Mouse (Mus musculus): ENCODE data around the gene Olfr1278. TPM values are rescaled to one million over a fixed set of nuclear protein-coding genes. Genes with fewer than 3 reads are reported as not detected.

Olfr1278 gene
- not detected in 4 replicates for total RNA-seq (2023; ENCODE audit: inconsistent age)

DNA sequence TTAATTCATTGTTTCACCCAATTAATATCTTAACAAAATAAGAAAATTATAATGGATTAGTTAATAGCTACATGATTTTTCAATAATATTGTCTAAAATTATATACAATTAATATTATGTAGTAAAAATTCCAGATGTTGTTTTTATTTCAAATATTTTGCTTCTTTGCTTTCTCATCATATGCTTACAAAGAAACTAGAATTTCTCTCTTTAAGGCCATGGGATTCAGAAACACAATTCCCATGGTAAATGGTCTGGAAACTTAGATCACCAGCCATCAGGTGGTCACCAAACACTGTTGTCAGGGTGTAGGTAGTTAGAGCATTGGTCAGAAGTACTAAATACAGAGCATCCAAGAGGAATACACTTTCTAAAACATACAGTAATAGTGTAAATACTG is at the start of gene Olfr1278:
Gene Olfr1278, plus strand, starts transcription at position 301 of the 400 bp plus-strand sequence.

DNA sequence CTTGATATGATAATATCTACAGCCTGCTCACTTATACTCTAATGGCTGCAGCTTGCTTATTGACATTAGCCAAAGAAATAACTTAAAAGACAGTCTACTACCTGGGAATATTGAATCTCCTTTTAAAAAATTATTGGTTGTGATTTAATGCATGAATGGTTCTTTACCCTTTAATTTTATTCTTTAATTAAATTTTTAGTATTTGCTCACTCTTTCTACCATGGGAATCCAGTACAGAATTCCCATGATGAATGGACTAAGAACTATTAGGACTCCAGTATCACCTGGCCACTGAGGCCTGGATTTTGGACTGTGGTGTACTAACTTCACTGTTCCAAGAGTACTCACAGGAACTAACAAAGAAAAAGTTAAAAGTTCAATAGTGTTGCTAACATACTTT is 35.7 kb upstream of the Olfr1278 start, which contains the start of gene Olfr1276:
Gene Olfr1276, plus strand, starts transcription at position 301 of the 400 bp plus-strand sequence.

DNA sequence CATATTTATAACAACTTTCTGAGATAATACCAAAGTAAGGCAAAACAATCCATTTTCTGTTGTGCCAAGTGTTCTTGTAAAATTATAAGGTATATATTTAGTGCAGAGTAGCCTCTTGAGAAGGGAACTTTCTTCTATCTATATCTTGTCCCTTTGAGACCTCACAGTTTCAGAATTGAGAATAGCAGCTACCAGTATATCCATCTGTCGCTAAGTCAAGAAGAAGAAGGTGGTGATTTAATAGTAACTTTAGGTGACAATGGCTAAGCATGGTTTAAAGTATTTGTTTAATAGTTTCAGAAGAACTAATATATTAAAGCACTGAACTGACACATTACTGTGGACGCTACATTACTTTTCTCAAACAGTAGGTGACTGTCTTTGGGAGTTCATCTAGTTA is 15.9 kb upstream of the Olfr1278 start, which contains the start of gene Olfr1277:
Gene Olfr1277, minus strand, starts transcription at position 101 of the 400 bp plus-strand sequence.

DNA sequence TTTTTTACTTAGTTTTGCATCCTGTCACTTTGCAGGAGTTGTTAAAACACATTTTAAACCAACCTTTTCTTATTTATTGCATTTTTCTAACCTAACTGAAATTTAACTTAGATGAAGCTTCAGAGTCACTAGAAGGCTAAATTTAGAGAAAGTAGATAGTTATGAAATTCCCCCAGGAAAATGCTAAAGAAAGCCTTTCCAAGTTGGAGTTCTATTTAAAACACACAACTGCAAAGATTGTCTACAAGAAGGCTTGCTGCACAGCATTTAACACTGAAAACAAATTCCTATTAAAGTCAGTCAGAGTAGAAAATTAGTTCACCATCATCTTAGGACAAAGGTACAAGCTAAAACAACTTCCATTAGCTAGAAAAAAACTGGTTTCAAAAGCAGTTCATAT is 10.4 kb downstream of the Olfr1278 start, which contains the start of gene Olfr1279:
Gene Olfr1279, plus strand, starts transcription at position 262 of the 400 bp plus-strand sequence.

DNA sequence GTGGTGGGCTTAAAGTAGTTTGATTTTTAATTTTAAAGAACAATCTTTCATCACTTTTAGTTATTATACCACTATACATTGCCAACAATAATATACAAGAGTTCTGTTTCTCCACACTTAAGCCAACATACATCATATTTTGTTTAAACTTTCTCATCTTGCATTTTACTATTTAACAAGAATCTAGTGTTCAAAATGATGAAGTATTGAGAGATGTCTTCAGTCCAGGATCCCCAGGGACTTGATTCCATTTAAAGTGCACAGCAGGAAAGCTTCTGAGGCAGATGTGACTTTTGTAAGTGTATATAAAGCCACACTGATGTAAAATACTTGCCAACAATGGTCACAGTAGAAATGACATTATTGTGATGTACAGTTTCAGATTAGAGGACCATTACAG is 23.8 kb downstream of the Olfr1278 start, which contains the start of gene Olfr1280:
Gene Olfr1280, plus strand, starts transcription at position 301 of the 400 bp plus-strand sequence.

DNA sequence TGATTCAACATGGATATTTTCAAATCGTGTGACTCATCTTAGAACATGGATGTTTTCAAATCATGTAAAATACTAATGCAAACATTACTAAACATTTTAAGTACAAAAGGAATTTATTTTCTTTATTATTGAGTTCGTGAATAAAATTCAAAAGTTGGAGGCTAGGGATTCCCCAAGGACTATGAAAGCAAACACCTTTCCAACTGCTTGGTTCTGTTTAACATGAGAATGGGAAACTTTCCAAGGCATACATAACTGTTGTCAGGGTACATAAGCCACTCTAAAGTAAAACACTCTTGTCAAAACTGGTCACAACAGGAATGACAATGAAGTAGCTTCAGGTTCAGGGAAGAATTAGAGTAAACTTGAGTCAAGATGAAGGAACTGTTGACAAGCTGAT is 36.3 kb downstream of the Olfr1278 start, which contains the start of gene Olfr1281:
Gene Olfr1281, plus strand, starts transcription at position 301 of the 400 bp plus-strand sequence.

DNA sequence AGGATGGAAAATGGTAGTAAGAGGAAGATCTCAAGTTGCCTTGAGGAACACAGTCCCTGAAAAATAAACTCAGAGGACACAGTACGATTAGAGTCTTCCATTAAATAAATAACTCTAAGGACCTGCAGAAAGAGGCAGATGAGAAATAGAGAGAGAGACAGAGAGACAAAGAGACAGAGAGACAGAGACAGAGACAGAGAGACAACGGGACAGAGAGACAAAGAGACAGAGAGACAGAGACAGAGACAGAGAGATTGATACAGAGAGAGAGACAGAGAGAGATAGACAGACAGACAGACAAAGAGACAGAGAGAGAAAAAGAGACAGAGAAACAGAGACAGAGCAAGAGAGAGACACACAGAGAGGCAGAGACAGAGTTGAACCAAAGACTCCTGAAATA is 46.0 kb downstream of the Olfr1278 start, which contains the start of gene Olfr1282:
Gene Olfr1282, minus strand, starts transcription at position 101 of the 400 bp plus-strand sequence.

Other genes with a start within 250 kb of the Olfr1278 start
- gene Gm13941, start 184.2 kb upstream of the Olfr1278 start, total RNA-seq (2023; ENCODE audit: inconsistent age) = not detected in 4 replicates
- not detected in 4 replicates for gene Gm15130, start 137.2 kb upstream of the Olfr1278 start, total RNA-seq (2023; ENCODE audit: inconsistent age)
- not detected in 4 replicates for gene 4930430A15Rik, start 60.5 kb upstream of the Olfr1278 start, total RNA-seq (2023; ENCODE audit: inconsistent age)
- not detected in 4 replicates for gene Olfr1275, start 54.9 kb upstream of the Olfr1278 start, total RNA-seq (2023; ENCODE audit: inconsistent age)
- not detected in 4 replicates for gene Olfr1276, start 35.6 kb upstream of the Olfr1278 start, total RNA-seq (2023; ENCODE audit: inconsistent age)
- gene Olfr1277, start 16.0 kb upstream of the Olfr1278 start, total RNA-seq (2023; ENCODE audit: inconsistent age) = not detected in 4 replicates
- gene Olfr1279, start 10.5 kb downstream of the Olfr1278 start, total RNA-seq (2023; ENCODE audit: inconsistent age) = not detected in 4 replicates
- not detected in 4 replicates for gene Olfr1280, start 23.9 kb downstream of the Olfr1278 start, total RNA-seq (2023; ENCODE audit: inconsistent age)
- not detected in 4 replicates for gene Olfr1281, start 36.4 kb downstream of the Olfr1278 start, total RNA-seq (2023; ENCODE audit: inconsistent age)
- gene Olfr1282, start 45.9 kb downstream of the Olfr1278 start, total RNA-seq (2023; ENCODE audit: inconsistent age) = not detected in 4 replicates
- gene Olfr1283, start 76.7 kb downstream of the Olfr1278 start, total RNA-seq (2023; ENCODE audit: inconsistent age) = not detected in 4 replicates
- gene Olfr1284, start 85.4 kb downstream of the Olfr1278 start, total RNA-seq (2023; ENCODE audit: inconsistent age) = not detected in 4 replicates
- gene Olfr1286, start 133.0 kb downstream of the Olfr1278 start, total RNA-seq (2023; ENCODE audit: inconsistent age) = not detected in 4 replicates
- not detected in 4 replicates for gene Olfr1287, start 159.0 kb downstream of the Olfr1278 start, total RNA-seq (2023; ENCODE audit: inconsistent age)
- not detected in 4 replicates for gene Olfr1288, start 184.0 kb downstream of the Olfr1278 start, total RNA-seq (2023; ENCODE audit: inconsistent age)
- gene Olfr1289, start 190.7 kb downstream of the Olfr1278 start, total RNA-seq (2023; ENCODE audit: inconsistent age) = not detected in 4 replicates
- gene Olfr1290, start 203.7 kb downstream of the Olfr1278 start, total RNA-seq (2023; ENCODE audit: inconsistent age) = not detected in 4 replicates
- not detected in 4 replicates for gene Olfr1291-ps1, start 207.0 kb downstream of the Olfr1278 start, total RNA-seq (2023; ENCODE audit: inconsistent age)
- not detected in 4 replicates for gene Olfr1293-ps, start 235.1 kb downstream of the Olfr1278 start, total RNA-seq (2023; ENCODE audit: inconsistent age)